Mouse (Mus musculus): ENCODE data around the gene Lrpprc. TPM values are rescaled to one million over a fixed set of nuclear protein-coding genes. Genes with fewer than 3 reads are reported as not detected.

Gene Lrpprc
- polyA plus RNA-seq, 1 experiment = 40.3 TPM

- peaks cover 8% of the 10 kb centered on the region; the same call in 1 of the 2 replicates for H3K4me1 ChIP-seq (ENCODE audit: control insufficient read depth, insufficient read depth, low read length)
- no peak for DNase-seq
- H3K27ac ChIP-seq (ENCODE audit: insufficient read depth, low read length) = no peak overlapping the region
- no peak overlapping the region for H3K4me3 ChIP-seq (replicated peaks; ENCODE audit: insufficient read depth, low read depth, low read length)
- WGBS = 81% methylated on average over 5 of the region's 5 CpGs
- TF ChIP-seq CTCF (IDR thresholded peaks at IDR 0.05; ENCODE audit: borderline replicate concordance, insufficient read depth, low read depth, low read length) = no peak
- no peak for TF ChIP-seq POLR2A (IDR thresholded peaks at IDR 0.05; ENCODE audit: borderline replicate concordance, insufficient read depth, low read length)
- no peaks in the 10 kb centered on the region for H3K27me3 ChIP-seq (ENCODE audit: control insufficient read depth, insufficient read depth, low read length)
Measured at GRCm38 (mm10) chr17:84785176-84785575, 5.4 kb downstream of the Lrpprc start.

GRCm38 (mm10) chr17:84783491-84783890 lies 7.1 kb downstream of the Lrpprc start:
- TF ChIP-seq CTCF (IDR thresholded peaks at IDR 0.05; ENCODE audit: borderline replicate concordance, insufficient read depth, low read depth, low read length) = no peak
- TF ChIP-seq POLR2A (IDR thresholded peaks at IDR 0.05; ENCODE audit: borderline replicate concordance, insufficient read depth, low read length) = no peak
- H3K4me3 ChIP-seq (replicated peaks; ENCODE audit: insufficient read depth, low read depth, low read length) = no peak overlapping the region
- H3K4me1 ChIP-seq (ENCODE audit: control insufficient read depth, insufficient read depth, low read length) = 0 out of 2 replicates have a peak, but pooled peaks cover 2% of the 10 kb centered on the region
- no peak overlapping the region for H3K27ac ChIP-seq (ENCODE audit: insufficient read depth, low read length)
- WGBS = 91% methylated on average over 5 of the region's 5 CpGs
- H3K27me3 ChIP-seq (ENCODE audit: control insufficient read depth, insufficient read depth, low read length) = no peaks in the 10 kb centered on the region
- DNase-seq = no peak

- Histone ChIP-seq H3K4me1 (ENCODE audit: control insufficient read depth, insufficient read depth, low read length) (no peaks in the 10 kb centered on the region), H3K27me3 (ENCODE audit: control insufficient read depth, insufficient read depth, low read length) (no peaks in the 10 kb centered on the region), H3K4me3 (replicated peaks; ENCODE audit: insufficient read depth, low read depth, low read length) (no peak overlapping the region), H3K27ac (ENCODE audit: insufficient read depth, low read length) (no peak overlapping the region)
- TF ChIP-seq POLR2A (IDR thresholded peaks at IDR 0.05; ENCODE audit: borderline replicate concordance, insufficient read depth, low read length) (no peak), CTCF (IDR thresholded peaks at IDR 0.05; ENCODE audit: borderline replicate concordance, insufficient read depth, low read depth, low read length) (no peak)
- DNase-seq = no peak
- WGBS = 96% methylated on average over 6 of the region's 6 CpGs
Measured at GRCm38 (mm10) chr17:84780321-84780720, 10.3 kb downstream of the Lrpprc start.

- no peaks in the 10 kb centered on the region for H3K27me3 ChIP-seq (ENCODE audit: control insufficient read depth, insufficient read depth, low read length)
- H3K27ac ChIP-seq (ENCODE audit: insufficient read depth, low read length) = no peak overlapping the region
- no peak for TF ChIP-seq POLR2A (IDR thresholded peaks at IDR 0.05; ENCODE audit: borderline replicate concordance, insufficient read depth, low read length)
- no peak for TF ChIP-seq CTCF (IDR thresholded peaks at IDR 0.05; ENCODE audit: borderline replicate concordance, insufficient read depth, low read depth, low read length)
- DNase-seq = no peak
- no peaks in the 10 kb centered on the region for H3K4me1 ChIP-seq (ENCODE audit: control insufficient read depth, insufficient read depth, low read length)
- WGBS = 91% methylated on average over 7 of the region's 7 CpGs
- H3K4me3 ChIP-seq (replicated peaks; ENCODE audit: insufficient read depth, low read depth, low read length) = no peak overlapping the region
Measured at GRCm38 (mm10) chr17:84778477-84778978, 12.1 kb downstream of the Lrpprc start.

GRCm38 (mm10) chr17:84776362-84777000 lies 14.1 kb downstream of the Lrpprc start:
- WGBS = 91% methylated on average over 16 of the region's 16 CpGs
- no peak overlapping the region for H3K4me3 ChIP-seq (replicated peaks; ENCODE audit: insufficient read depth, low read depth, low read length)
- H3K27ac ChIP-seq (ENCODE audit: insufficient read depth, low read length) = no peak overlapping the region
- TF ChIP-seq POLR2A (IDR thresholded peaks at IDR 0.05; ENCODE audit: borderline replicate concordance, insufficient read depth, low read length) (no peak), CTCF (IDR thresholded peaks at IDR 0.05; ENCODE audit: borderline replicate concordance, insufficient read depth, low read depth, low read length) (no peak)
- H3K4me1 ChIP-seq (ENCODE audit: control insufficient read depth, insufficient read depth, low read length) = no peaks in the 10 kb centered on the region
- H3K27me3 ChIP-seq (ENCODE audit: control insufficient read depth, insufficient read depth, low read length) = no peaks in the 10 kb centered on the region
- no peak for DNase-seq

GRCm38 (mm10) chr17:84775291-84775690 lies 15.3 kb downstream of the Lrpprc start:
- no peak for DNase-seq
- no peak overlapping the region for H3K27ac ChIP-seq (ENCODE audit: insufficient read depth, low read length)
- no peaks in the 10 kb centered on the region for H3K4me1 ChIP-seq (ENCODE audit: control insufficient read depth, insufficient read depth, low read length)
- no peak overlapping the region for H3K4me3 ChIP-seq (replicated peaks; ENCODE audit: insufficient read depth, low read depth, low read length)
- no peaks in the 10 kb centered on the region for H3K27me3 ChIP-seq (ENCODE audit: control insufficient read depth, insufficient read depth, low read length)
- TF ChIP-seq POLR2A (IDR thresholded peaks at IDR 0.05; ENCODE audit: borderline replicate concordance, insufficient read depth, low read length) (no peak), CTCF (IDR thresholded peaks at IDR 0.05; ENCODE audit: borderline replicate concordance, insufficient read depth, low read depth, low read length) (no peak)
- 93% methylated on average over 10 of the region's 10 CpGs for WGBS

GRCm38 (mm10) chr17:84771882-84772281 lies 18.7 kb downstream of the Lrpprc start:
- TF ChIP-seq POLR2A (IDR thresholded peaks at IDR 0.05; ENCODE audit: borderline replicate concordance, insufficient read depth, low read length) (no peak), CTCF (IDR thresholded peaks at IDR 0.05; ENCODE audit: borderline replicate concordance, insufficient read depth, low read depth, low read length) (no peak)
- Histone ChIP-seq H3K4me1 (ENCODE audit: control insufficient read depth, insufficient read depth, low read length) (no peaks in the 10 kb centered on the region), H3K4me3 (replicated peaks; ENCODE audit: insufficient read depth, low read depth, low read length) (no peak overlapping the region), H3K27me3 (ENCODE audit: control insufficient read depth, insufficient read depth, low read length) (no peaks in the 10 kb centered on the region), H3K27ac (ENCODE audit: insufficient read depth, low read length) (no peak overlapping the region)
- WGBS = 96% methylated on average over 9 of the region's 9 CpGs
- DNase-seq = no peak

GRCm38 (mm10) chr17:84758971-84759370 lies 31.6 kb downstream of the Lrpprc start:
- Histone ChIP-seq H3K27me3 (ENCODE audit: control insufficient read depth, insufficient read depth, low read length) (no peaks in the 10 kb centered on the region), H3K4me3 (replicated peaks; ENCODE audit: insufficient read depth, low read depth, low read length) (no peak overlapping the region)
- 84% methylated on average over 8 of the region's 8 CpGs for WGBS

More at GRCm38 (mm10) chr17:84758971-84759370, 31.6 kb downstream of the Lrpprc start:
- no peak overlapping the region for H3K27ac ChIP-seq (ENCODE audit: insufficient read depth, low read length)
- DNase-seq = no peak
- TF ChIP-seq POLR2A (IDR thresholded peaks at IDR 0.05; ENCODE audit: borderline replicate concordance, insufficient read depth, low read length) (no peak), CTCF (IDR thresholded peaks at IDR 0.05; ENCODE audit: borderline replicate concordance, insufficient read depth, low read depth, low read length) (no peak)
- H3K4me1 ChIP-seq (ENCODE audit: control insufficient read depth, insufficient read depth, low read length) = no peaks in the 10 kb centered on the region

Measured in cerebellum, adult 2 months (tissue).